Mouse (Mus musculus): ENCODE data around the gene Plbd2.

DNA sequence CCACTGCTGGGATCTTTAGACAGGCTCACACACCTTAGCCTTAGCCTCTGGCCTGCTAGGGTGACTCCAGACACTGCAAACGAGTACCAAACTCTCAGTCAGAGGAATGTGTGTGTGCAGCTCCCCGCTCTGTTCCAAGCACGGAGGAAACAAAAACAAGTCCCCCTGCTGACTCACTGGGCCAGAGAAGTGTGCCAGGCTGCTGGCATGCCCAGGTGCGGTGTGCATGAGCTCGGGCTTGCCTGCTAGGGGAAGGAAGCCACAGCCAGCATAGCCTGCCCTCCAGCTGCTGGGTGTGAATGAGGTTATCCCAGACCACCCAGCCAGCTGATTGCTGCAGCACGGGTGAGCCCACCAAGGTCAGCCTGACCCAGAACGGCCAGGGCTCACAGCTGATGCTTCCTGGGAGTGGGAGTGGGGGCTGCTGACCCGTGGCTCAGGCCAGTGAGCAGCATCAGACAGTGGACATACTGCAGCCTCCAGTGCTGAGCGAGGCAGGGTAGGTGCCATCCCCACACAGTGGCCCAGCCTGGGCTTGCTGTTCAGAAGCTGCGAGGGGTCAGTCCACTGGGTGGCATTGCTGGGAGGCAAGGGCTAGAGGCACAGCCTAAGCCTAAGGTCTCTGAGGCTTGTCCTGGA lies 8.2 kb downstream of the Plbd2 start:
- TF ChIP-seq CTCF (IDR thresholded peaks at IDR 0.05; ENCODE audit: extremely low read depth, insufficient read depth, insufficient read length, insufficient replicate concordance) = no peak
- TF ChIP-seq POLR2A (IDR thresholded peaks at IDR 0.05; ENCODE audit: low read depth, low read length) = no peak
